Mouse (Mus musculus) hindbrain, embryonic 13.5 days (tissue): ENCODE data around the gene Slc6a9. TPM values are rescaled to one million over a fixed set of nuclear protein-coding genes. Genes with fewer than 3 reads are reported as not detected.

Source experiments
- ATAC-seq: fragments of 200-750 bp; cut with Nextera tagmentation; 2 replicates; pipeline ENCODE4 v1.8.0; 2017; ENCODE audit warnings: moderate TSS enrichment; ENCODE audit not compliant: low FRiP score
- H3K27ac ChIP-seq: fragments of 300-500 bp; sonication (generic); 2 replicates; pipeline ENCODE4 v1.5.1; 2015; ENCODE audit warnings: inconsistent platforms, mild to moderate bottlenecking, moderate library complexity
- H3K27me3 ChIP-seq: fragments of 300-500 bp; sonication (generic); 2 replicates; pipeline ENCODE4 v1.6.1; 2015; ENCODE audit warnings: mild to moderate bottlenecking, inconsistent platforms
- H3K36me3 ChIP-seq: fragments of 300-500 bp; sonication (generic); 2 replicates; pipeline ENCODE4 v1.6.1; 2015; ENCODE audit warnings: mild to moderate bottlenecking, inconsistent platforms
- H3K4me1 ChIP-seq: fragments of 300-500 bp; sonication (generic); replicated peaks from 2 replicates; pipeline ENCODE4 v1.6.1; 2015; ENCODE audit warnings: inconsistent platforms
- H3K4me2 ChIP-seq: fragments of 300-500 bp; sonication (generic); 2 replicates; pipeline ENCODE4 v1.6.1; 2015; ENCODE audit warnings: inconsistent platforms, mild to moderate bottlenecking, moderate library complexity
- H3K4me3 ChIP-seq: fragments of 300-500 bp; sonication (generic); 2 replicates; pipeline ENCODE4 v1.5.1; 2015; ENCODE audit warnings: mild to moderate bottlenecking, inconsistent platforms
- H3K9ac ChIP-seq: fragments of 300-500 bp; sonication (generic); 2 replicates; pipeline ENCODE4 v1.6.1; 2015; ENCODE audit warnings: mild to moderate bottlenecking, inconsistent platforms
- H3K9me3 ChIP-seq: fragments of 300-500 bp; sonication (generic); 2 replicates; pipeline ENCODE4 v1.6.1; 2016; ENCODE audit warnings: inconsistent platforms
- WGBS: fragments of 180-500 bp; shearing (Covaris S2); methylation state at CpG from one replicate; pipeline ENCODE4 v1.1.7; 2015; 5-methylcytosine and 5-hydroxymethylcytosine counted together
- polyA plus RNA-seq: library from polyadenylated mRNA; unstranded; fragments of >200 nt; fragmentation: Nextera tagmentation; extraction: Ambion mirVana; gene quantifications from 2 replicates; pipeline ENCODE4 v1.2.1, GENCODE M21; 2015

The Slc6a9 gene
- polyA plus RNA-seq, 1 experiment from 2014 or later = 27.7 TPM

DNA sequence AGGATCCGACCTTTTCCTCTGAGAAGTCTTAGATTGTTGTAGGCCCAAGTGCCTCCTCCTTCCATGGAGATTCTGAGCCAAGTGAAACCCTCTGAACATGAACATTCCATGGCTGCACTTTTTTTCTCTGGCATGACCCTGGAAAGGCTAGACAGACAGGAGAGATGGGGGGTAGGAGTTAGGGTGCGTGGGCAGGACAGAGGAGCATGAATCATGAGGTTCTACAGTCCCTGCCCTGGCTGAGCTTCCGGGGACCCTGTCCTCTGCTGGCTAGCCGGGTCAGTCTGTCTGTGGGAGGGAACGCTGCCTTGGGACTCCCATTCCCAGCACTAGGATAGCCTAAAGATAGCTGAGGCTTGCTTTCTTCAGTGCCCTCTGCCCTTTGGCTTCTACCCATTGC, 10.2 kb downstream of the Slc6a9 start:
- no peaks in the 10 kb centered on the region for H3K36me3 ChIP-seq
- no peak overlapping the region for H3K9ac ChIP-seq
- peaks cover 20% of the 10 kb centered on the region for H3K4me1 ChIP-seq
- 0 out of 2 replicates have a peak, but pooled peaks cover 3% of the 10 kb centered on the region for H3K27me3 ChIP-seq
- H3K9me3 ChIP-seq = no peaks in the 10 kb centered on the region
- no peak overlapping the region for H3K4me3 ChIP-seq
- H3K4me2 ChIP-seq = no peak overlapping the region
- no peak for ATAC-seq
- H3K27ac ChIP-seq = no peak overlapping the region
- 91% methylated on average over 5 of the region's 5 CpGs for WGBS

DNA sequence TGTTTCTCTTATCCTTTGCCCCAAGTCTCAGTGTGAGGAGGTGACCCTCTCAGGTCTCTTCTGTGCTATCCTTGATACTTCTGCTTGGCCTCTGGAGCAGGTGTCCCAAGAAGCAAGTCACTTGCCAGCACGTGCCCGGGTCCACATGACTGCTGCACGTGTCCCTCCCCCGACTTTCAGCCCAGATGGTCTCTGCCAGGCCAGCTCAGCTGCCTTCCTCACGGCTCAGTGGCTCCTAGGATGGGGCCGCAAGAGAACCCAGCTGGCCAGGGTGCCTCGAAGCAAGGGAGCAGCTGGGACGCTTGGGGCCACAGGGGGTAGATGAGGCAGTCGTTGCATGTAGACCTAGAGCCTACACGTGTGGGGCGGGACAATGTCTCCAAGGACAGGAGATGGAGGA, 11.0 kb downstream of the Slc6a9 start:
- no peak overlapping the region for H3K27ac ChIP-seq
- no peak for ATAC-seq
- no peaks in the 10 kb centered on the region for H3K9me3 ChIP-seq
- H3K4me2 ChIP-seq = no peak overlapping the region
- WGBS = 52% methylated on average over 11 of the region's 11 CpGs
- H3K9ac ChIP-seq = no peak overlapping the region
- peaks cover 28% of the 10 kb centered on the region for H3K4me1 ChIP-seq
- H3K4me3 ChIP-seq = no peak overlapping the region
- H3K27me3 ChIP-seq = 0 out of 2 replicates have a peak, but pooled peaks cover 3% of the 10 kb centered on the region
- H3K36me3 ChIP-seq = no peaks in the 10 kb centered on the region

DNA sequence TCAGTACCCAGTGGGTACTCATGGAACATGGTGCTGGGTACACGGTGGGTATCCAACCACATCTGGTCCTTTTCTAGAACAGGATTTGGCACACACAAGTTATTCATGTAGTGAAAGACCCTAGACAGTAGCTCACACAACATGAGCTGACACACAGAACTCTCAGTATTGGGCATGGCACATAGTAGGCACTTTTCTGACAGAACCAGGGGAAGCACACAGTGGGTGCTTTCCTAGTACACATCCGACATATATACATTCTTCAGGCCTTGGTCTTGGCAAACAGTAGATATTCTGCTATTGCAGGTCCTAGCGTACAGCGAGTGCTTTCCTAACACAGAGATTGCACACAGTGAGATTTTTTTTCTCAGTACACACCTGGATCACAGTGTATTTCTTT, 12.0 kb downstream of the Slc6a9 start:
- Histone ChIP-seq H3K36me3 (no peaks in the 10 kb centered on the region), H3K4me1 (peaks cover 36% of the 10 kb centered on the region), H3K4me2 (no peak overlapping the region), H3K9me3 (no peaks in the 10 kb centered on the region), H3K4me3 (no peak overlapping the region), H3K9ac (no peak overlapping the region), H3K27me3 (0 out of 2 replicates have a peak, but pooled peaks cover 3% of the 10 kb centered on the region), H3K27ac (no peak overlapping the region)
- ATAC-seq = no peak
- WGBS = 96% methylated on average over 4 of the region's 4 CpGs

DNA sequence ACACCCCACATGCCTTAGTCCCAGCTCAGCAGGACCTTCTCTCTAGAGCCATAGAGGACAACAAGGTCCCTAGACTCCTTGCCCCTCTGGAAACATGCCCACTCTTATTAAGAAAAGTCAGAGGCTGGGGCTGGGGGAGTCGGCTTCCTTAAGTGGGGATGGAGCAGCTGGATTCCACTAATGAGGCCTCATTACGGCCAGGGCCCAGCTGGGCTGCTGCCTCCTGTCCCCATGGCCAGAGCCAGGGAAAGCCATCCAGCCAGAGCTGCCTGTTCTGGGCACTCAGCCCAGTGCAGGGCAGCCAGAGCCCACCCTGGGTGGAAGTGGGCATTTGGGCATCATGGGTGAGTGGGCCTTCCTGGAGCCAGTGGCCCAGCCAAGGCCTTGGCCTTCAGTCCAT, 12.7 kb downstream of the Slc6a9 start:
- Histone ChIP-seq H3K36me3 (no peaks in the 10 kb centered on the region), H3K27me3 (0 out of 2 replicates have a peak, but pooled peaks cover 3% of the 10 kb centered on the region), H3K9me3 (no peaks in the 10 kb centered on the region), H3K4me1 (peaks cover 36% of the 10 kb centered on the region), H3K27ac (peak overlapping the region; percentile 4; the same call in 1 of the 2 replicates), H3K9ac (no peak overlapping the region), H3K4me2 (no peak overlapping the region), H3K4me3 (no peak overlapping the region)
- no peak for ATAC-seq
- 23% methylated on average over 2 of the region's 2 CpGs for WGBS

- Histone ChIP-seq H3K4me1 (peaks cover 36% of the 10 kb centered on the region), H3K9me3 (no peaks in the 10 kb centered on the region), H3K9ac (peak overlapping the region; percentile 49; the same call in 1 of the 2 replicates), H3K4me3 (no peak overlapping the region), H3K36me3 (no peaks in the 10 kb centered on the region), H3K27ac (peak overlapping the region; percentile 69), H3K27me3 (0 out of 2 replicates have a peak, but pooled peaks cover 5% of the 10 kb centered on the region), H3K4me2 (peak overlapping the region; percentile 11)
- WGBS = 44% methylated on average over 17 of the region's 17 CpGs
- ATAC-seq = peak; percentile 37; the same call in 1 of the 2 replicates
These were observed 14.8 kb downstream of the Slc6a9 start for GRCm38 (mm10) chr4:117849063-117849462.

- Histone ChIP-seq H3K9ac (peak overlapping the region; percentile 49; the same call in 1 of the 2 replicates), H3K27me3 (0 out of 2 replicates have a peak, but pooled peaks cover 5% of the 10 kb centered on the region), H3K36me3 (no peaks in the 10 kb centered on the region), H3K4me1 (peaks cover 39% of the 10 kb centered on the region), H3K27ac (peak overlapping the region; percentile 70), H3K9me3 (no peaks in the 10 kb centered on the region), H3K4me2 (peak overlapping the region; percentile 11), H3K4me3 (no peak overlapping the region)
- peak; percentile 70 for ATAC-seq
- WGBS = 23% methylated on average over 5 of the region's 5 CpGs
These were observed 15.2 kb downstream of the Slc6a9 start for GRCm38 (mm10) chr4:117849506-117849905.

- ATAC-seq = no peak
- H3K27me3 ChIP-seq = 0 out of 2 replicates have a peak, but pooled peaks cover 5% of the 10 kb centered on the region
- H3K9me3 ChIP-seq = no peaks in the 10 kb centered on the region
- peak overlapping the region; percentile 70 for H3K27ac ChIP-seq
- peaks cover 46% of the 10 kb centered on the region for H3K4me1 ChIP-seq
- 77% methylated on average over 7 of the region's 7 CpGs for WGBS
- no peak overlapping the region for H3K9ac ChIP-seq
- H3K4me2 ChIP-seq = peak overlapping the region; percentile 1; the same call in 1 of the 2 replicates
- no peak overlapping the region for H3K4me3 ChIP-seq
- H3K36me3 ChIP-seq = no peaks in the 10 kb centered on the region
These were observed 15.9 kb downstream of the Slc6a9 start for GRCm38 (mm10) chr4:117850176-117850575.

DNA sequence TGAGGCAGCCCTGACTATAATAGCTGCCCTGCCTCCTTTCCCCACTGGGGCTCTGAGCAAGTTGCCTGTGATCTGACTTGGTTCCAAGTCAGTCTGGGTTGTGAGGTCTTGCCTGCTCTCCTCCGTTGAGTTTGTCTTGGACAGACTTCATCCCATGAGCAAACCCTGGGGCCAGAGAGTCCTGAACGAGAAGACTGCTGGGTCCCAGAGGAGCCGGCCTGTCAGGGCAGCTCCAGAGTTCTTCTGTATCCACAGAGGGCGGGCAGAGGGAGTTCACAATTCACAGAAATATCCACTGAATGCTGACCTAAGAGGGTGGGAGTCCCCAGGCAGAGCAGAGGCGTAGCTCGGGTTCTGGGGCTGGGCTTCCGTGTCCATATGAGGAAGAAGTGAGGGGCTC, 16.6 kb downstream of the Slc6a9 start:
- Histone ChIP-seq H3K4me3 (no peak overlapping the region), H3K4me1 (peaks cover 50% of the 10 kb centered on the region), H3K27ac (0 out of 2 replicates have a peak overlapping the region, but pooled peaks have one; percentile 8), H3K9ac (no peak overlapping the region), H3K4me2 (no peak overlapping the region), H3K36me3 (no peaks in the 10 kb centered on the region), H3K27me3 (0 out of 2 replicates have a peak, but pooled peaks cover 5% of the 10 kb centered on the region), H3K9me3 (no peaks in the 10 kb centered on the region)
- no peak for ATAC-seq
- WGBS = 80% methylated on average over 7 of the region's 7 CpGs

DNA sequence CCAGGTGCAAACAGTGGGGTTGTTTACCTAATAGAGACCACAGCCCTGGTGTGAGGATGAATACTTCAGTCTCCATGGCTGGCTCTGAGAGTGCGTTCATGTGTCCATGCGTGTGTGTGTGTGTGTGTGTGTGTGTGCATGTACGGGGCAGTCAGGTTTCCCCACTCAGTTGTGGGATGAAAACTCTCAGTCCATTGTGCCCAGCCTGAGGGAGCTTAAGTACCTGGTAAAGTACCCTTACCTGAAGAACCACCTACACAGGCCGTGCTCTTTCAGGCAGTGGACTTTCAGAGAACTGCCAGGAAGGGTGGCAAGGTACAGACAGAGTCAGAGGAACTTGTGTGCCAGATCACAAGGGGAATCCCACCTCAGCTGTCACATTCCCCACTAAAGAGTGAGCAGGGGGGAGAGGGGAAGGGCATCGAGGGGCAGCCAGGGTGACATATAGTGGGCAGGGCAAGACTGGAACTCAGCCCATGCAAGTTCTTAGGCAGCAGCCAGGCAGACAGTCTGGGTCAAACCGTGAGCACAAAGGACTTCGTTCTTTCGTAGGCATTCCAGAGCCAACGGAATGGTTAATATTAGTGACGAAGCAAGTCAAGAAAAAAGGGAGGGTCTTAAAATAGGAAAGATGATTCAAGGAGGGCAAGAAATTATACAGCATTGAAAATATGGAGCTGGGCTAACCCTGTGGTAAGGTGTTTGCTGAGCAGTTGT, 18.0 kb downstream of the Slc6a9 start:
- peaks cover 43% of the 10 kb centered on the region for H3K4me1 ChIP-seq
- H3K4me3 ChIP-seq = no peak overlapping the region
- no peak for ATAC-seq
- H3K9ac ChIP-seq = no peak overlapping the region
- H3K27me3 ChIP-seq = 0 out of 2 replicates have a peak, but pooled peaks cover 5% of the 10 kb centered on the region
- 87% methylated on average over 10 of the region's 10 CpGs for WGBS
- no peaks in the 10 kb centered on the region for H3K9me3 ChIP-seq
- H3K4me2 ChIP-seq = no peak overlapping the region
- no peak overlapping the region for H3K27ac ChIP-seq
- peaks cover 4% of the 10 kb centered on the region; the same call in 1 of the 2 replicates for H3K36me3 ChIP-seq

DNA sequence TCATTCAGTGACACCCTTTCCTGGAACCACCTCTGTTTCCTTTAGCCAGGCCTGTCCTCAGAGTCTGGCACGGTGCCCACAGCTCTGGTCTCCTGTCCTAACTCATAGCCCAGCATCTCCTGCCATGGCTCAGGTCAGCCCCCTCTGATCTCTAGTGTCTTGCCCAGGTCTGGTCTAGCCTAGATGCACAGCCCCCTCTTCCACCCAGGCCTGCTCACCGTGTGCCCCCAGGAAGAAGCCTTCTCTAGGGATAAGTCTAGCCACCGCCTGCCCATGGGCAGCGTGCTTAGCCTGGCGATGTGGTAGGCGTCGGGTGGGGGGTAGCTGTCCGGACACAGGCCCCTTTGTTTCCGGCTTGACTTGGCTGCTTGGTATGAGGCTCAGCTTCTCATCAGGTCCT, 20.8 kb downstream of the Slc6a9 start:
- Histone ChIP-seq H3K27me3 (0 out of 2 replicates have a peak, but pooled peaks cover 3% of the 10 kb centered on the region), H3K4me2 (no peak overlapping the region), H3K4me1 (peaks cover 36% of the 10 kb centered on the region), H3K9ac (no peak overlapping the region), H3K27ac (peak overlapping the region; percentile 67), H3K36me3 (peaks cover 4% of the 10 kb centered on the region; the same call in 1 of the 2 replicates), H3K9me3 (no peaks in the 10 kb centered on the region), H3K4me3 (no peak overlapping the region)
- 64% methylated on average over 9 of the region's 9 CpGs for WGBS
- ATAC-seq = peak; percentile 29; the same call in 1 of the 2 replicates

- Histone ChIP-seq H3K36me3 (peaks cover 4% of the 10 kb centered on the region; the same call in 1 of the 2 replicates), H3K9ac (no peak overlapping the region), H3K9me3 (no peaks in the 10 kb centered on the region), H3K27me3 (0 out of 2 replicates have a peak, but pooled peaks cover under 1% of the 10 kb centered on the region), H3K27ac (0 out of 2 replicates have a peak overlapping the region, but pooled peaks have one; percentile 5), H3K4me2 (no peak overlapping the region), H3K4me3 (no peak overlapping the region), H3K4me1 (peaks cover 36% of the 10 kb centered on the region)
- WGBS = 53% methylated on average over 3 of the region's 3 CpGs
- no peak for ATAC-seq
These were observed 24.5 kb downstream of the Slc6a9 start for GRCm38 (mm10) chr4:117858794-117859193.

- Histone ChIP-seq H3K27ac (0 out of 2 replicates have a peak overlapping the region, but pooled peaks have one; percentile 2), H3K9ac (no peak overlapping the region), H3K4me2 (no peak overlapping the region), H3K4me1 (peaks cover 25% of the 10 kb centered on the region), H3K36me3 (peaks cover 4% of the 10 kb centered on the region; the same call in 1 of the 2 replicates), H3K4me3 (no peak overlapping the region), H3K9me3 (no peaks in the 10 kb centered on the region), H3K27me3 (no peaks in the 10 kb centered on the region)
- ATAC-seq = no peak
- 86% methylated on average over 9 of the region's 9 CpGs for WGBS
These were observed 26.3 kb downstream of the Slc6a9 start for GRCm38 (mm10) chr4:117860570-117860969.
